Mouse (Mus musculus) lung, postnatal 0 days (tissue): ENCODE measurements around the gene Gm11213.

ENCODE experiments used
- CTCF ChIP-seq: IDR thresholded peaks from 2 replicates; pipeline ENCODE4 v1.5.1; 2016; ENCODE audit warnings: antibody characterized with exemption, mild to moderate bottlenecking
- EP300 ChIP-seq: IDR thresholded peaks from 2 replicates; pipeline ENCODE4 v1.6.1; 2016; ENCODE audit warnings: antibody characterized with exemption, mild to moderate bottlenecking, control low read depth

GRCm38 (mm10) chr4:63582580-63582979 is 22.5 kb downstream of the Gm11213 start:
- TF ChIP-seq CTCF (no peak), EP300 (no peak)
